Mouse (Mus musculus): Measurements from ENCODE around the gene Pigc. TPM values are rescaled to one million over a fixed set of nuclear protein-coding genes. Genes with fewer than 3 reads are reported as not detected.
A peak's percentile ranks its signal among the peaks of the same experiment; 100 is the strongest.

Pigc gene
- polyA plus RNA-seq, 1 experiment from 2014 or later = 35.2 TPM

DNA sequence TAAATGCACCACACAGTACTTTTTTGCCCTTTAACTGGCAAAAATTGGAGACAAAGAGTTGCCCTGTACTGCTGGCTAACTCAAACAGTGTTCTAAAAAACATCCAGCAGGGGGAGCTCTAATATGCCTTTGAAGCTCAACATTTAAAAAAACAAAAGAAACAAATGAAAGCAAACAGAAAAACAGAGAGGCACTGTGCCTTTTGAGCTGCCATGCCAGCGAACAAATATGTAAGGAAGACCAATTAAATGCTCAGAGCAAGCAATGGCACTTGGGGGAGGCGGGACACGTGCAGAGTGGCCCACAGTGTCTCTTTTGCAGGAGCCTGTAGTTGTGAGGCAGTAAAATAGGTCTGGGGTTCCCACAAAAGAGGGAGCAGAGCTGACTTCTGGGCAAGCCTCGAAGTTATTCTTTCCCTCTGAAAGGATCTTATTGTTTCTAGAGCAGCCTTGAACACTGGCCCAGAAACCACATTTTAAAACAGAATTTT lies 30.9 kb downstream of the Pigc start:
- TF ChIP-seq CTCF (IDR thresholded peaks at IDR 0.05; ENCODE audit: low read depth) = peak; percentile 82
- peak; percentile 95 for DNase-seq
- no peaks in the 10 kb centered on the region for H3K36me3 ChIP-seq (ENCODE audit: insufficient read depth)
- peak overlapping the region; percentile 36; the same call in 1 of the 2 replicates for H3K9ac ChIP-seq
- ATAC-seq (ENCODE audit: insufficient read depth) = peak; percentile 52
- H3K9me3 ChIP-seq (ENCODE audit: low read depth, low read length) = no peaks in the 10 kb centered on the region
- no peak overlapping the region for H3K4me3 ChIP-seq (ENCODE audit: low read depth, low read length)
- 6% methylated on average over 4 of the region's 4 CpGs for WGBS
- peaks cover 23% of the 10 kb centered on the region for H3K4me1 ChIP-seq (ENCODE audit: insufficient read depth)
- peak overlapping the region; percentile 49 for H3K4me2 ChIP-seq
- H3K27ac ChIP-seq (ENCODE audit: low read depth) = peak overlapping the region; percentile 85
- no peaks in the 10 kb centered on the region for H3K27me3 ChIP-seq (ENCODE audit: insufficient read depth, low read length)

DNA sequence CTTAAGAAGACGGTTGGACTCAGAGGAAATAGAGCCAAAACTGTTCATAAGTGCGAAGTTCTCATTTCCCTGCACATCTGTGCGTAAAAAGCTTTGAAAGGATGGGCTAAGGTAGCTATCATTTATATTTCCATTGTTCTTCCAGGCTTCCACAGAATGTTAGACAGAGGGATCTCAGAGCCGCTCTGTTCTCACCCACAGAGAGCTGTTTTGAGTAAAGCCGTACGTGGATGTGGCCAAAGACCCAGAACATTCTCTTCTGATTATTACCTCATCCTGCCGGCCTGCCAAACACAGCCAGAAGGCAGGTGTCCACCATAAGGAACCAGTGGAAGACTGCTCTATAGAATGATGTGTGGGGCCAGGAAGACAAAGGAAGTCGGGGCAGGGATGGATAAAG lies 32.3 kb downstream of the Pigc start:
- H3K9me3 ChIP-seq (ENCODE audit: low read depth, low read length) = no peaks in the 10 kb centered on the region
- no peak for TF ChIP-seq CTCF (IDR thresholded peaks at IDR 0.05; ENCODE audit: low read depth)
- H3K9ac ChIP-seq = no peak overlapping the region
- H3K27me3 ChIP-seq (ENCODE audit: insufficient read depth, low read length) = no peaks in the 10 kb centered on the region
- DNase-seq (no peak), ATAC-seq (ENCODE audit: insufficient read depth) (no peak)
- no peaks in the 10 kb centered on the region for H3K36me3 ChIP-seq (ENCODE audit: insufficient read depth)
- H3K4me2 ChIP-seq = no peak overlapping the region
- 70% methylated on average over 8 of the region's 8 CpGs for WGBS
- peaks cover 25% of the 10 kb centered on the region for H3K4me1 ChIP-seq (ENCODE audit: insufficient read depth)
- peak overlapping the region; percentile 48; the same call in 1 of the 2 replicates for H3K27ac ChIP-seq (ENCODE audit: low read depth)
- H3K4me3 ChIP-seq (ENCODE audit: low read depth, low read length) = no peak overlapping the region

DNA sequence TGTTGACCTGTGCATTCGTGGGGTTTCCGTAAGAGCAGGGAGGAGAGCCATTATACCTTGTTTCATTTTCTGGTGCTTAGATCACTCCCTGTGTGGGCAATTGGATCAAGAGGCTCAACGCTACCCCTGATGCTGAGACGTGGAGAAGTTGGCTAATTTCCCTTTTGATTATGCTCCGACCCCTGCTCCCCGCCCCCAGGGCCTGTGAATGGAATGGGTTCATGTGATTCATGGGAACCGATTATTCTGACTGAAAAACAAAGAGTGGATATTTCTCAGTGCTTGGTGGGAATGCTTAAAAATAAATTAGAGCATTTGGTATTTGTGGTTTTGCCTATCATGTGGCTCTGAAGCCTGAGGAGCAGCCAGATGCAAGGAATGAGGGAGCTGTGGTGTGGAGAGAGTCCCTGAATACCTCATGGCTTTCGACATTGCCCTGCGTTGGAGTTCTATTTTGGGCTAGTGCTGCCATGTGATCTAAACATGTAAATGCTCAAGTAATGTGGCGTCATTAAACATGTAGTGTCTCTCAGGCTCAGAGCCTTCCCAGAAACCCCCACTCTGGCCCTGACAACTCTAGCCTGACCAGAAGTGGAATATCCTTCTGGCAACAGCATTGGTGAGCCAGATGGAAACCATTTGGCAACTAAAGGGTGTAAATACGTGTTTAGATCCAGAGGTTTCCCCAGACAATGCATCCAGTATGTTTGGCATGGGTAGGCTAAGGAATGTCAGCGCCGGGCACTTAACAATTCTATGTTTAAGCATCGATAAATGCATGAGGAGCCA lies 34.9 kb downstream of the Pigc start:
- Histone ChIP-seq H3K9ac (0 out of 2 replicates have a peak overlapping the region, but pooled peaks have one; percentile 40), H3K4me1 (ENCODE audit: insufficient read depth) (peaks cover 29% of the 10 kb centered on the region), H3K9me3 (ENCODE audit: low read depth, low read length) (no peaks in the 10 kb centered on the region), H3K27ac (ENCODE audit: low read depth) (peak overlapping the region; percentile 94), H3K4me3 (ENCODE audit: low read depth, low read length) (no peak overlapping the region), H3K4me2 (peak overlapping the region; percentile 48; the same call in 1 of the 2 replicates), H3K27me3 (ENCODE audit: insufficient read depth, low read length) (no peaks in the 10 kb centered on the region), H3K36me3 (ENCODE audit: insufficient read depth) (no peaks in the 10 kb centered on the region)
- DNase-seq (peak; percentile 78), ATAC-seq (ENCODE audit: insufficient read depth) (peak; percentile 36)
- no peak for TF ChIP-seq CTCF (IDR thresholded peaks at IDR 0.05; ENCODE audit: low read depth)
- 48% methylated on average over 14 of the region's 14 CpGs for WGBS

DNA sequence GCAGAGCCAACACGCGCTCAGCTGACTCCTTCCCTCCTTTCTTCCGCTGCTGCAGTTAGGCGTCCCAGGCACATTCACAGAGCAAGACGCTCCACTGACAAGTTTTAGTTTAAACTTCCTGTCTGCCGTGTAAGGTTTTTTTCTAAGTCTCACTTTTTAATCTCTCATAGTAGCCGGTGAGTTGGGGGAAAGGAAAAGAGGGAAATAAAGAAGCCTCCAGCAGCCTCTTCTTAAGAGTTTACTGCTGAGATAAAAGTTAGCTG lies 35.5 kb downstream of the Pigc start:
- Histone ChIP-seq H3K4me2 (peak overlapping the region; percentile 48), H3K4me1 (ENCODE audit: insufficient read depth) (peaks cover 33% of the 10 kb centered on the region), H3K36me3 (ENCODE audit: insufficient read depth) (no peaks in the 10 kb centered on the region), H3K4me3 (ENCODE audit: low read depth, low read length) (no peak overlapping the region), H3K27ac (ENCODE audit: low read depth) (peak overlapping the region; percentile 94), H3K27me3 (ENCODE audit: insufficient read depth, low read length) (no peaks in the 10 kb centered on the region), H3K9me3 (ENCODE audit: low read depth, low read length) (no peaks in the 10 kb centered on the region), H3K9ac (0 out of 2 replicates have a peak overlapping the region, but pooled peaks have one; percentile 40)
- DNase-seq (no peak), ATAC-seq (ENCODE audit: insufficient read depth) (peak; percentile 32; the same call in 1 of the 2 replicates)
- no peak for TF ChIP-seq CTCF (IDR thresholded peaks at IDR 0.05; ENCODE audit: low read depth)
- WGBS = 12% methylated on average over 7 of the region's 7 CpGs

DNA sequence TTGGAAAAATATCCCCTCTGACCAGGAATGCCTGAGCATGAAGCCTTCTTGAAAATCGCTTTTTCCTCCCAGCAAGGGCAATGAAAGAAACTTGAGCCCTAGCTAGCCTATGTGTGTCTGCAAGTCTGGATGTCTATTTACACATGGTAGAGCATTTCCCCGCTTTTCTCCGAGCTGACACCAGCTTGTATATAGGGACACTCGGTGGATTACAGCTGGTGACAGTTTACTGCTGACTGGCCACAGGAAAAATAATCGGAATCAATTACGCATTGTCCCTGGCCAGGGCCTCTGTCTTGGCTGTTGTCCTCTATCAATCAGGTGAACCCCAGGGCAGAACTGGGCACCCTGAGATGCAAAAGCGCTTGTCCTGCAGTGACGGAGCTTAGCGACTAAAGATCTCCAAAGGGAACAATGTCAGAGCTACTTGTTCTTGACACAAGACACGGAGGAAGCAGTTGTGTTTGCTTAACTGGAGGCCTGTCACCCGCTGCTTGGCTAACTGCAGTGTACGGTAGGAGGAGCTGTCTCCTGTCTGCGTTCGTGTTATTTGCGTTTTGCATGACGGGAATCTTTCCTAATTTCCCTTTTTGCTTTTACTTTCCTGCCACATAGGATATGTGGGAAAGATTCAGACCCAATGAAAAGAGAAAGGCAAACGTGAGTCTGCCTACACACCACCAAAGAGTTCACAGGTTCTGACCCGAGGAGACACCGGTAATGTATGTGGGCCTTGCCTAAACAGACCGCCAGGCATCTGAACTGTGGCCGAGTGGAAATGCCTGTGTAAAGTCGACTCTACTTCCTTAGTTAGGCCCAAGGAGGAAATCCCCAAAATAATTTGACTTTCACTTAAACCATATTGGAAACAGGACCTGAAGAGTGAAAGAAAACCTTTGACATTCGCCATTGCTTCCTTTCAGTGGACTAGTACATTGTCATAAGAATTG lies 36.1 kb downstream of the Pigc start:
- Histone ChIP-seq H3K27me3 (ENCODE audit: insufficient read depth, low read length) (no peaks in the 10 kb centered on the region), H3K4me2 (peak overlapping the region; percentile 48), H3K4me1 (ENCODE audit: insufficient read depth) (peaks cover 30% of the 10 kb centered on the region), H3K9me3 (ENCODE audit: low read depth, low read length) (no peaks in the 10 kb centered on the region), H3K4me3 (ENCODE audit: low read depth, low read length) (peak overlapping the region; percentile 5; the same call in 1 of the 2 replicates), H3K9ac (peak overlapping the region; percentile 40; the same call in 1 of the 2 replicates), H3K27ac (ENCODE audit: low read depth) (peak overlapping the region; percentile 94), H3K36me3 (ENCODE audit: insufficient read depth) (no peaks in the 10 kb centered on the region)
- TF ChIP-seq CTCF (IDR thresholded peaks at IDR 0.05; ENCODE audit: low read depth) = peak; percentile 85
- DNase-seq (peak; percentile 89), ATAC-seq (ENCODE audit: insufficient read depth) (peak; percentile 74)
- 13% methylated on average over 23 of the region's 23 CpGs for WGBS

DNA sequence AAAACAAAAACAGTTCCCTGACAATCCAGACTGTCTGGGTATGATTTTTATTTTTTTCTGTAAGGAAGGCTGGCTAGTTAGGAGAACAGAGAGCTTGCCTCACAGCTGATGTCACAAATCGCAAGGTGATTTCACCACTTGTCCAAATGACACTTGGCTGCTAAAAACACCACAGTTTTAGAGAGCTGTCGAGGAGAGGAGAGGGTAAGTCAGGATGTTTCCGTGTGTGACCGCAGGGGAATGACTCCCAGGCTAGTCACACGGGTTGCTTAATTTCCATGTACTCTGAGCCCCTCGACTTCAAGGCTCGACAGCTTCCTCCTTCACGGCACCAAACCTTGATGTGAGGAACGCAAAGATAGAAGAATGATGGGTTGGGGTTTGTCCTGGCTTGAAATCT lies 37.1 kb downstream of the Pigc start:
- no peak overlapping the region for H3K4me3 ChIP-seq (ENCODE audit: low read depth, low read length)
- DNase-seq (no peak), ATAC-seq (ENCODE audit: insufficient read depth) (no peak)
- no peak overlapping the region for H3K9ac ChIP-seq
- WGBS = 62% methylated on average over 9 of the region's 9 CpGs
- no peak overlapping the region for H3K4me2 ChIP-seq
- no peaks in the 10 kb centered on the region for H3K27me3 ChIP-seq (ENCODE audit: insufficient read depth, low read length)
- TF ChIP-seq CTCF (IDR thresholded peaks at IDR 0.05; ENCODE audit: low read depth) = no peak
- H3K27ac ChIP-seq (ENCODE audit: low read depth) = no peak overlapping the region
- no peaks in the 10 kb centered on the region for H3K36me3 ChIP-seq (ENCODE audit: insufficient read depth)
- peaks cover 27% of the 10 kb centered on the region for H3K4me1 ChIP-seq (ENCODE audit: insufficient read depth)
- no peaks in the 10 kb centered on the region for H3K9me3 ChIP-seq (ENCODE audit: low read depth, low read length)

Data from lung, embryonic 14.5 days (tissue).